Mouse (Mus musculus): ENCODE measurements around the gene Acsbg1.
"Not testable (repeated sequence)": the region's sequence is repeated elsewhere in the genome, so short reads cannot be mapped to it uniquely, and the experiment has no call there.

Gene Acsbg1

DNA sequence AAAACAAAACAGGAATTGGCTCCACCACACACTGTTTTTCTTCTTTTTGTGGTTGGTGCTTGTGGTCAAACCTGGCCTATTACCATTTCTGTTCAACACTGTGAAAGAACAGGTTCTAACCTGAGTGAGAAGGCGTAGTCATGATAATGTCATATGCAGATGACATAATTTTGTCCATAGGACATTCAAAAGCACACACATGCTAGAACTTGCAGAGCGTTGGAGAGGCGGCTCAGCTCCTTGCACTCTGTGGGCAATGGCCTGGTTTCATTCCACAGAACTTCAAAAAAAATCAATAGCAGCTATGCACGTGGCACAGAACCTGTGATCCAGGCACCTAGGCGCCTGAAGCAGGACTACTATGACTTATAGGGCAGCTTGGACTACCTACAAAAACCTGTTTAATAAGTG is 48.9 kb downstream of the Acsbg1 start:
- no peak for DNase-seq (ENCODE audit: low spot score)

DNA sequence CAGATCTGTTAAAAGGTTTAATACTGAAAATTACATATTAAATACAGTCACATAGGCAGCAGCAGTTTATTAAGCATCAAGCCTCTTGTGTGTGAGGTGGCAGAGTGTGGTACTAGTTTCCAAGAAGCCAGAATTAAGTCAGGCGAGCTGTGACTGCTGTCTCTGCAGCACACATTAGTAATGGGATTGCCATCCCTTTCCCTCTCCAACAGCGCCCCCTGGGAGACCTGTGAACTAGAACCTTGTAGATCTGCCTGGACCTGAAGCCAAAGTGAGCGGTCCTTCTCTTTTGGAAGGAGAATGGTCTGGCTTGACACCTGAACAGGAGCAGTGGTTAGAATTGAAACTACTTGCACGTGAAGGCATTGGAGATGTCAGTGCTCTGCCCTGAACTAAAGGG is 56.8 kb downstream of the Acsbg1 start:
- peak; percentile 50 for DNase-seq (ENCODE audit: low spot score)

DNA sequence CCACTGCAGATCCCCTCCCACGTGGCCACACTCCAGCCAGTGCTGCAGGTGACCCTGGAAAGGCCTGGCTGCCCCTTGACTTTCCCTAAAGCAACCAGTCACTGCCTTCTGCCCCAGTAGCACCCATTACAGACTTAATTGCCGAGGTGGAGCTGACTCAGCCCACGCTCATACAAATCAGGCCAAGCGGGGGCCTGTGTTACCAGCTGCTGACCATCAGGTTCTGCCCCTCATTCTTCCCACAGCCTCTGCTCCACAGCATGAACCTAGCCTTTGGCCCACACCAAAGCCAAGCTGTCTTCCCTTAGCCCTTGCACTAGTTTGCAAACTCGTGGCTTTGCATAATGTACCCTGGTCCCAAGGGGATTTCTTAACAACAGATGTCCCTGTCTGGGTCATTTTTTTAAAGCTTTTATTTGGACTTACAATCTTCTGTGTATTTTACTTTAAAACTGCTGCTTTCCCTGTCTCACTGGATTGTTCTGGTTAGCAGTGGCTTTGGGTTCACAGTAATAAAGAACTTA is 57.5 kb downstream of the Acsbg1 start:
- DNase-seq (ENCODE audit: low spot score), result no peak

DNA sequence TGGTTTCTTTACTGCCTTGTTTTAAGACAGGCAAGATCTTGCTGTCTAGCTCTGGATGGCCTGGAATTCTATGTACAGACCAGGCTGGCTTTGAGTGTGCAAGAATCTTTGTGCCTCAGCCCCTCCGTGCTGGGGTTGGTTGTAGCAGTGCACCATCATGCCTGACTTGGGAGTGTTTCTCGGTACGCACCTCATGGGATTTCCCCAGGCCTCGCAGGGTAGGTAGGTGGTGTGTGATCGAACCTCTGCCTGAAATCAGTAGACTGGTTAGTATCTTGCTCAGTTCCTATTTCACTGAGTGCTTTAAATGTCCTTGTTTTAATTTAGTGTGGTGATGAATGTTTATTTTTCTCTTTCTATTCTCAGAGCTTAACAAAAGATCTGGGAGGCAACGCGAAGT is 58.8 kb downstream of the Acsbg1 start:
- no peak for DNase-seq (ENCODE audit: low spot score)

DNA sequence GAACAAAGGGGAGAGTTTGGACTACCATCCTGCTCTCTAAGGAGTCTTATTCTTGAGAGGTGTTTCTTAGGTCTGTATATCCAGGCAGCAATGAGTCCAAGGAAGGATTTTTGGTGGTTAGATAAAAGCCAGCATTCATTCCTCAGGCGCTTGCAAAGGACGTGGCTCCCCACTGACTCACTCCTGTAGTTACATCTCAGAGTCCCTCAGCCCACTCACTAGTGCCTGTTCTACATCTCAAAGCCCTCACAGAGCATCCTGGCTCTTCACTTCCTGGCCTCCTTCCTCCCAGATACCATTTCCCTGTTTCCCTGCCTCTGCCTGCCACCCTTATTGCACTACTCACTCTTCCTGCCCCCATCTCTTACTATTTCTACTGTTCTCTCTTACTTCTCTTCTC is 59.3 kb downstream of the Acsbg1 start:
- no peak for DNase-seq (ENCODE audit: low spot score)

DNA sequence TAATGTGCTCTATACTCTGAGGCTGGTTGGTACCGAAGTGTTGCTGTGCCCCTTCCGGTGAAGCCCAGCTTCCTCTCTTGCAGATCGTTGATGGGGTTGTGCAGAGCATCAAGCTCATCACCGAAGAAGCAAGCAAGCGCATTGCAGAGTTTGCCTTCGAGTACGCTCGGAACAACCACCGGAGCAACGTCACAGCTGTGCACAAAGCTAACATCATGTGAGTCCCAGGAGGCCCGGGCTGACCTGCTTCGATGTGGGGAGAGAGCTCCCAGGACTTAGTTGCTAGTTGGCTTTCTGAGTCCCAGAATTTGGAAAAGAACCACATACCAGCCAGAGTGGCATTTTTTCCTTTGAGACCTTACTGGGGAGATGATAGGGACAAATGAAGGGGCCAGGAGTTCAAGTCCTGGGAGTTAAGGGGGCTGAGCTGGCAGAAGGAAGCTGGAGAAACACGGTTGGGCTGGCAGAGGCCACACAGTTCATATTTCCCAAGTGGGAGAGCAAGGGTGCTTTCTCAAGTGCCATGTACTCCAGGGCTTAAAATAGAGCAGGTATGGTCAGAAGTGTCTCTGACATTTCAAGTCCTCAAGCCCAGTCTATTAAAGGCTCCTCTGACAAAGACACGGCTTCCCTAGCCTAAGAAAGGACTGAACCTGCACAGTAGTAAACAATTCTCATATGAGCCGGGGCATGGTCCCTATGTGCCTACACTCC is 64.8 kb downstream of the Acsbg1 start:
- no peak for DNase-seq (ENCODE audit: low spot score)

DNA sequence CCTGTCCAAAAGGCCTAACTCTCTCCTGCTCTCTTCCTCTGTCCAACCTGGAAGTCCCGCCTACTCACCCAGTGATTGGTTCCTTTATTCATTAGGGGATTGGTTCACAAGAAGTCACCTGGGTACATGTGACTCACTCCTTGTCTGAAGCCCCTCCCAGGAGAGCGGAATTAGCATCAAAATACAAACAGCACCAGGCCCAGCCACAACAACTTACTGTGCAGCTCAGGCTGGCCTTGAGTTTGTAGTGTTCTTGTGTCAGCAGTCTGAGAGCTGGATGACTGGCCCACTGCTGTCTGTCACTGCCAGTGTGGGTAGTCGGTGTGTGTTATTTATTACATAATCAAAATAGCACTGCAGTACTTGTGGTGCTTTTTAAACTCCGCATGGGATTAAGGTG is 68.0 kb downstream of the Acsbg1 start:
- DNase-seq (ENCODE audit: low spot score), result not testable (repeated sequence)

DNA sequence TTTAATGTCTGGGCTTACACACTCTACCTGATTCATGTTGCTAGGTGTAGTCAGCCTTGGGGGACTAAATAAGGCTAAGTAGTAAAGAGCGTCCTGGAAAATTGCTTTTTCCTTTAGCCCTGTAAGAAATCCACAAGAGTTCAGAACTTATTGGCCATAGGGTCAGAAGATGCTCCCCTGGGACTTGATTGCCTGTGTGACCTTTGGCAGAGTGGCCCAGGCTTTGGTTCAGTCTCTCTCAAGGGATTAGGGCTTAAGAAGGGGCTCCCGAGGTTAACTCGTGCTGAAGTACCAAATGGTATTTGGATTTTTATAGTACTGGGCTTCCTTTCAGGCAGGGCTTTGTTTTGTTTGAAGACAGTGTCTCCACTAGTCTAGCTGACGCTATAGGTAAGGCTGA is 73.8 kb downstream of the Acsbg1 start:
- no peak for DNase-seq (ENCODE audit: low spot score)

DNA sequence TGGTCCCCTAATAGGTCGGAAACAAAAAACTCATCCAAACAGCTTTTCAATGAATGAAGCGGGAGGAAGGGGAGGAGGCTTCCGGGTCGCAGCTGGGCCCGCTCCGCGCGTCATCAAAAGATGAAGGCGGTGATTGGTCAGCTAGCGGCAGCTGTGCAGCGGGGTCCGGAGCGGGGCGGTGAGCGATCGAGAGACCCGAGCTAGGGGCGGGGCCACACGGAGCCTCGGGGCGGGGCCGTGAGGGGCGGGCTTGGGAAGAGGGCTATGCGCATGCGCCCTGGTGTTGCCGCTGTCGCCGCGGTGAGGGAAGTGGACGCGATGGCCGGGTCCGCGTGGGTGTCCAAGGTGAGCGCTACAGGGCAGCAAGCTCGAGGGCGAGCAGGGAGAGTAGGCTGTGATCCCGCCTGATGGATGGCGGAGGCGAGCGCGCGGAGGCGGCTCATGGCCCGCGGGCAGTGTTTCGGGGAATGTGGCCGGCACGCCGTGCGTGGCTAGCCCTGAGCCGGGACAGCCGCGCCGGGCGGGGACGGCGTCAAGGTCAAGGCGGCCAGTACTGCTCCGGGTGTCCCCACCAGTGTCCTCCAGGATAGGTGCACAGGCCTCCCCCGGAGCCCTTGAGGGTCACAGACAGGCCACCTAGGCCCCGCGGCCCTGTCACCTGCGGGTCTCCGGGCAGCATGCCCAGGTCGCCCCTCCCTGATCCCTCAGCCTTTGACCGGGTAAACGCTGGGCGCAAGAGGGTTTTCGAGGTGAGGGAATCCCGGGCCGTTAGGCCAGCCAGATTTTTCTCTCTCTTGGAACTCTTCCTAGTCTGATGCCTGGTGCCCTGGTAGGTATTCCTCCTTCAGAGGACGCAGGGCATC is 75.2 kb downstream of the Acsbg1 start, which contains the start of gene Idh3a:
TSS of gene Idh3a (plus strand) at position 136 of the 863 bp plus-strand sequence.
- DNase-seq (ENCODE audit: low spot score), result peak; percentile 97

DNA sequence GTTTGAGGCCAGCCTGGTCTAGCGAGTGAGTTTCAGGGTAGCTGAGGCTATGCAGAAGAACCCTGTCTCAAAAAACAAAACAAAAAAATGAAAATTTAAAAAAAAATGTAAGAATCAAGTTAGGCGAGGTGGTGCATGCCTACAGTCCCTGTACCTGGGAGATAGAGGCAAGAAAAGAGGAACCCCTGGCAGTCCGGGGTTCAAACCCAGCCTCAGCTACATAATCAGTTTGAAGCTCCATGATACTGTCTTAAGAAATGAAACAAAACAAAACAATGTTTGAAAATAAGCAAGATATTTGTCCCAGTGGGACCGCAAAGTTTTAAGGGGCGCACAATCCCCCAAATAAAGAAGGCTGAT is 75.9 kb downstream of the Acsbg1 start:
- no peak for DNase-seq (ENCODE audit: low spot score)

DNA sequence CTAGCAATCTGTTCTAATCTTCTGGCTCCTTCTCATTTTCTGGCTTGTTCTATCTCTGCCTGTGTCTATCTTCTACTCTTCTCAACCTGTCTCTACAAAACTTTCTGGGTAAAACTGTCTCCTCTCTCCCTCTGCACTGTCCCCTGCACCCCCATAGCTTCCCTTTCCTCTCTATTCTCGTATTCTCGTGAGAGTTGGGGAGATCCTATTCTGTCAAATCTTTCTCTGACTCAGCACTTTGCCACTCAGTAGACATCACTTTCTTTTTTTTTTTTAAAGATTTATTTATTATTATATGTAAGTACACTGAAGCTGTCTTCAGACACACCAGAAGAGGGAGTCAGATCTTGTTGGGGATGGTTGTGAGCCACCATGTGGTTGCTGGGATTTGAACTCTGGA is 77.5 kb downstream of the Acsbg1 start:
- DNase-seq (ENCODE audit: low spot score), result not testable (repeated sequence)

DNA sequence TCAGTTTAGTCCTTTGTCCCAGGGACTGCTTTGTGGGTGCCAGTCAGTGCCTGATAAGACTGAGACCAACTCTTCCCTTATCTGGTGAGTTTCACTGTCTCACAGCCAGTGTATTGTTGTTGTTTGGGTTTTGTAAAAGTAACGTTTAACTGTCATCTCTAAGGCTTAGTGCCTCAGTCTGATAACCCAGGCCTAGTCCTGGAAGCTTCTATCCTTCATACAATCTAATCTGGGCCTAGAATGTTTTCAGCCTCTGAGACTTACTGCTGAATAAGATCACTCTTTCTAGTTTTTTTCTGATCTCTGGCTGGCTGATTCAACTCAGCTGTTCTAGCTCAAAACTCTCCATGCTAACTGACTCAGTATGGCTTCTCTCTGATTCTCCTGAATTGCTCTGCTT is 78.0 kb downstream of the Acsbg1 start:
- no peak for DNase-seq (ENCODE audit: low spot score)

DNA sequence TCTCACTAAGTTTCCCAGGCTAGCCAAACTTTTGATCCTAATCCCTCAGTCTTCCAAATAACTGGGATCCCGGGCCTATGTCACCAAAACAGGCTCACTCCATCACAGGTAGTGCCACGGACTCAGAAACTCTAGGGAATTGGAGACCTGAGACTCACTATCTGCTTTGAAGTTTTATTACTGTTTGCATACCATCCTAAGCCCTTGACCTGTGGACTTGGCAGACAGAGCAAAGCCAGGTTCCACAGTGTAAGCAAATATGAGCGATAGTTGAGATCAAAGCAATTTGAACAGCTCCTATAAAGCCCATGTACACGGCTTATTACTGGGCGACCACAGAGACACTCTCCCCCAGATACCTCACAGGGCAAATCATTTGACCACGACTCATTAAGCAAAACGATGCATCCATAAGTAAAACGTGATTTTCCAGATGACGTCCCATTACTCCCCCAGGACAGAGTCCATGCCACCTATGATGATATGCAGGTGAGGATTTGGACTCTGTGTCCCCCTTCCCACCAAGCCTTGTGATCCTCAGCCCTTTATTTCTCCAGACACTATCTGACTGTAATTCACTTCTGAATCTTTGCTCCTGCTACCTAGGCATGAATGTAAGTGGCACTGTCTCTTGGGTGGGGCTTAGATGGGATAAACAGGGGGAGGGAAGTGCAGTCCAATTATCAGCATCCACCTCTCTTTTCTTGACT is 90.4 kb downstream of the Acsbg1 start:
- no peak for DNase-seq (ENCODE audit: low spot score)

DNA sequence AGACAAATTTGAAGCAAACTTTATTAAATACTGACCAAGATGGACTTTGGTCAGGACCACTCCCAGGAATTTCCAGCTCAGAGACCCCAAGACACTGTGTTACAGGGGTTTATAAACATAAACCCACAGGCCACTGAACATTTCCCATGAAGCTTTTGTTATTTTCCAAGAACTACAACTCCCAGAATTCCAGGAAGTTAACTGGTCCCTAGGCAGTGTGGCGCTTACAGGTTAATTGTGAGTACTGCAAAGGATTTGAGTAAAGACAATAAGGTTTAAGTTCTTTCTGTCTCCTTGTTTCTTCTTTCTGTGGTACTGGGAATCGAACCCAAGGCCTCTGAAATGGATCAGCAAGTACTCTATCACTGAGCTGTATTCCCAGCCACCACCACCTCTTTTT is 92.9 kb downstream of the Acsbg1 start:
- DNase-seq (ENCODE audit: low spot score), result no peak

DNA sequence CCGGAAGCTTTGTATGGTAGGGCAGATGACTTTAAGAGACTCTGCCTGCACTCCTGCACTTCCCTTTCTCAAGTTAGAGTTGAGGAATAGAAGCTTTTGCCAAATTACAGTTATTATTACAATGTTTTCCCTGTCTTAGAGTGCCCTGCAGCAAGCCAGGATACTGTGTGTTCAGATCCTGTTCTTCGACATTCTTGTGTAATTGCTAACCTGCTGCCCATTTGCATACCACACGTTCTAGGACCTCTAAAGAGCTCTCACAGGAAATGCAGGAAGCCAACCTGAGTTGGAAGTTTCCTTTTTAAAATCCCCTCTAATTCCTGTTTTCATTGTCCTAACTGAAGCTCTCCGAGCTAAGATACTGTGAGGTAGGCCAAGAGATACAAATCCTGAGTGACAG is 94.7 kb downstream of the Acsbg1 start:
- no peak for DNase-seq (ENCODE audit: low spot score)

DNA sequence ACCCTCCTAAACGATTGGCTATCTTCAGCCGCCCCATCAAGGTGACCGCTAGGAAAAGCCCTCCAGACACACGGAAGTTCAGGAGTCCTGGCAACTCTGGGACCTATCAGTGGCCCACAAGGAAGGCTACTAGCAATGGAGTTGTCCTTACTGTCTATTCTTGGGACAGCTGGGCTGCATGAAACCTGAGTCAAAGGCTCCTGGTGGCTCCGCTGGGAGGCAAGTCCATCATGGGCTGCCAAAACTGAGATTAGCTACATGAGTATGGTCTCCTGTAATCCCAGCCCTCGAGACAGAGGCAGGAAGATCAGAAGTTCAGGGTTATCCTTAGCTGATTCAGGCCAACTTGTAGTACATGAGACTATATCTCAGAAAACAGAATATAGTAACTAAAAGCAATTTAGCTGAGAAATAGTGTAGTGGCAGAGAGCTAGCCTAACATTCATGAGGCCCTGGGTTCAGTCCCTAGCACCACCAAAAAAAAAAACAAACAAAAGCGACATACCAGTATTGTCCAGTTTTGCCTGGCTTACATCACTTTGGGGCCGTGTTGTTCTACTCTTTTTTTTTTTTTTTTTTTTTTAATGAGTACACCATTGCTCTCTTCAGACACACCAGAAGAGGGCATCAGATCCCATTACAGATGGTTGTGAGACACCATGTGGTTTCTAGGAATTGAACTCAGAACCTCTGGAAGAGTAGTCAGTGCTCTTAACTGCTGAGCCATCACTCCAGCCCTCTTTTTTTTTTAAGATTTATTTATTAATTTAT is 100.7 kb downstream of the Acsbg1 start:
- DNase-seq (ENCODE audit: low spot score), result no peak

DNA sequence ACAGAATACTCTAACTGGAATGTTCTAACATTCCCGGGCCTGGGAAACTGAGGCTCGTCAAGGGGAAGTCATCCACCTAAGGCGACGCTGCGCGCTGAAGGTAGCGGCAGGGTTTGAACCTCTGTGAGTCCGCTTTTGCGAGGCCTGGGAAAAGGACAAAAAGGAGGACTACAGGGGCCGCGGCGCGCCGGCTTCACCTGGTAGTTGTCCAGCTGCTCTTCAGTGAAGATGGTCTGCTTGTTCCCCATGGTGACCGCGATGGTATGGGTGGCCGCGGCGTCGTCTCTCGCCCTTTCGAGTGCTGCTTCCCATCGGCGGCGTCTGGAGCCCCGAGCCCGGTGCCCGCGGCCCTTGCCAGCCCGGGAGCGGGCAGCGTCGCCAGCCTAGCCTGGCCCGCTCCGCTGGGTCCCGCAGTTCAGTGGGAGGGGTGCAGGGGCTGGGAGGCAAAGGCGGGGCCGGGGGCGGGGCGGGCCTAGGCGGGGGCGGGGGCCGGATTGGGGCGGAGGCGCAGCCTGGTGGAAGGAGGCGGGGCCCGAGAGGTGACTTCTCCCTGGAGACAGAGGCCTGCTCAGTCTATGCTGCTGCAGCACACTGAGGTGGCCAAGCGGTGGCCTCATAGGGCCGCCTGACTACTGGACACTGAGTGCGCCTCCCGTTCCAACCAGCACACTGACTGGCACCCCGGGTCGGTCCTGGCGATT is 101.7 kb downstream of the Acsbg1 start, which contains the start of gene Cib2:
TSS of gene Cib2 (minus strand) at position 448 of the 701 bp plus-strand sequence.
- peak; percentile 77 for DNase-seq (ENCODE audit: low spot score)

DNA sequence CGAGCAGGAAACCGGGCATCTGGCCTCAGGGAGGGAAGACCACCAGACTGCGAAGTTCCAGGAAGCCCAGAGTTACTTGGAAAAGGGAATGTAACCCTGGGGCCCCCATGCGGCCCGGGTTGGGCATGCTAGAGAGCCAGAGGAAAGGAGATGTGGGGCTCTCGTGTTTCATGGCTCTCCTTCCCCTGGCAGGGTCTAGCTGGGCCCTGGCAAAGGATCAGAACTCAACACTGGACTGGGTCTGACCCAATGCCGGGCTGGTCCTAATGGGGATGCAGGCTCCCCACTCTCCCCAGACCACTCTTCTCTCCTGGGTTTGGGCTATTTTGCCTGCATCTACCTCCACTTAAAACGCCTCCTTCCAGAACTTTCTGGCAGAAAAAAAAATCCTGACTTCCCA is 102.9 kb downstream of the Acsbg1 start:
- DNase-seq (ENCODE audit: low spot score), result no peak

DNA sequence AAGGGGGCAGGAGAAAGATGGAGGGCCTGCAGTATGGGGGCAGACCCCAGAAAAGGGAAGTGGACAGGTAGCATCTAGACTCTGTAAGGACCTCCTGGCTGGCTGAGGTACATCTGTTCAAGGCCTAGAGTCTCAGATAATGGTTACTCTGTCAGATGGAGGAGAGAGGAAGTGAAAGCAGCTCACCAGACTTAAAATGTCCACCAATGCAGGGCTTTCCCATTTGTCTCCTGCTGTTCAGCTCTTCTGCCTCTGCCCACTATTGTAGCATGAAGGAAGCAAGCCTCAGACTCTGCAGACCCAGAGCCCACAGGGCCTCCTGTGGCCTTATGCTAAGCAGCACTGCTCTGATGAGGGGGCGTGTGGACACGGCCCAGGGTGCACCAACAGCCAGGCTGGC is 106.6 kb downstream of the Acsbg1 start:
- no peak for DNase-seq (ENCODE audit: low spot score)
